Mouse (Mus musculus): ENCODE results near the gene Bloc1s1. TPM values are rescaled to one million over a fixed set of nuclear protein-coding genes. Genes with fewer than 3 reads are reported as not detected.
A peak's percentile ranks its signal among the peaks of the same experiment; 100 is the strongest.

The Bloc1s1 gene
- polyA plus RNA-seq, 1 experiment, result 238 TPM

DNA sequence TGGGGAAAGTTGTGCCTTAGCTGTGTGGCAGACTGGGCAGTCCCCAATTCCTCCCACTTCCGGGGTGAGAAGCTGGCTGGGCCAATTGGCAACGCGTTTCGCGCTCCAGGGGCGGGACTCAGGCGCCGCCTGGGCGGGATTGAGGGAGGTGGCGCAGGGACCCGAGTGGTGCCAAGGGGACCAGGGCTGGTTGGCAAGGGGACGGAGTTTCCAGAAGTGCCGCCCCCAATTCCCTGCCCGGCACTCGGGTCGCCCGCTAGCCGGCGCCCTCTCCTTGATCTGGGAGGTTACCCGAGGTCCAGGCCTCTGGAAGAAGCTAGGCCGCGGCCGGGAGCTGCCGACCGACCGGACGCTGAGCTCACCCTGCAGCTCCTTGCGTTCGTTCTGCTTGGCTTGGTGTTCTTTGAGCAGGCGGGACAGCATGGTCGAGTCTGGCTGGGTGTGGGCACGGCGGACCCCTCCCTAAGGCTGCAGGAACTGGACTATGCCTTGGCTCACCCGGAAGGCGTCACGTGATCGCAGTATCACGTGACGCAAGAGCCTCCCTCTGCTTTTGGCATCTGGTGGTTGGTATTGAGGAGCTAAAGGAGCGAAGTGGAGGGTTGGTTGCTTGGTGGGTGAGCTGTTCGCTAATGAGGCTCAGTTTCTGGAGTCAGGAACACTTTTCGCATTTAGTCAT is 683 bp downstream of the Bloc1s1 start:
- peaks cover 14% of the 10 kb centered on the region for H3K79me2 ChIP-seq (ENCODE audit: control insufficient read depth, insufficient read depth)
- H3K4me3 ChIP-seq, result peak overlapping the region; percentile 34
- H3K36me3 ChIP-seq (ENCODE audit: control insufficient read depth, insufficient read depth), result no peaks in the 10 kb centered on the region
- peak overlapping the region; percentile 96 for H3K4me2 ChIP-seq (ENCODE audit: low read depth)
- no peaks in the 10 kb centered on the region for H3K27me3 ChIP-seq (ENCODE audit: control insufficient read depth, insufficient read depth, insufficient read length)
- TF ChIP-seq POLR2A (IDR thresholded peaks at IDR 0.05; ENCODE audit: insufficient read length, low read depth), result peak; percentile 88
- peak in 1 of 3 experiments; percentile 9 for TF ChIP-seq MYOG (IDR thresholded peaks at IDR 0.05; ENCODE audit: control insufficient read depth in 1 of 3, insufficient read depth in 1 of 3, insufficient read length in 2 of 3, low read depth in 2 of 3)
- TF ChIP-seq TCF3 (IDR thresholded peaks at IDR 0.05; ENCODE audit: insufficient read length, low read depth), result no peak
- peak; percentile 96 for TF ChIP-seq POLR2AphosphoS2 (IDR thresholded peaks at IDR 0.05; ENCODE audit: insufficient read length, low read depth)
- TF ChIP-seq TCF12 (IDR thresholded peaks at IDR 0.05; ENCODE audit: insufficient read depth, poor library complexity, severe bottlenecking), result peak; percentile 1
- peak; percentile 33 for TF ChIP-seq SRF (IDR thresholded peaks at IDR 0.05; ENCODE audit: control insufficient read depth, insufficient read length, low read depth)
- TF ChIP-seq CEBPB (IDR thresholded peaks at IDR 0.05; ENCODE audit: insufficient read depth, poor library complexity, severe bottlenecking), result peak; percentile 29; the same call in 1 of the 2 replicates
- TF ChIP-seq E2F4 (IDR thresholded peaks at IDR 0.05; ENCODE audit: insufficient read depth), result no peak
- peak in 1 of 3 experiments; percentile 14 for TF ChIP-seq MYOD1 (IDR thresholded peaks at IDR 0.05; ENCODE audit: control insufficient read depth in 1 of 3, insufficient read length in 2 of 3, low read depth in 2 of 3)
- TF ChIP-seq USF1 (IDR thresholded peaks at IDR 0.05; ENCODE audit: low read depth), result peak; percentile 100
- no peak for TF ChIP-seq REST (IDR thresholded peaks at IDR 0.05; ENCODE audit: insufficient read depth, insufficient read length)
- no peak for TF ChIP-seq MAX (IDR thresholded peaks at IDR 0.05; ENCODE audit: low read depth)
- peak overlapping the region; percentile 49 for H3ac ChIP-seq (ENCODE audit: control insufficient read depth, insufficient read length)

DNA sequence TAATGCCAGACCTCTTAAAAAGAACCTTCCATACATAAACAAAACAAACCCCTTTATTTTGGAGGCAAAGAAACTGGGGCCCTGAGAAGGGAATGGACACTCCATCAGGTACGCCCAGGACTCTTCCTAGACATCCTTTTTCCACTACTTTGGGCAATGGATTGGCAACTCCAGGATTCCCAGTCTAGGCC is 1.1 kb downstream of the Bloc1s1 start, which contains the start of gene Rdh5:
TSS of gene Rdh5 (minus strand) at position 67 of the 191 bp plus-strand sequence.
- H3K36me3 ChIP-seq (ENCODE audit: control insufficient read depth, insufficient read depth), result no peaks in the 10 kb centered on the region
- H3K4me2 ChIP-seq (ENCODE audit: low read depth), result peak within 1 kb of the TSS; percentile 96
- TF ChIP-seq MYOD1 (IDR thresholded peaks at IDR 0.05; ENCODE audit: control insufficient read depth in 1 of 3, insufficient read length in 2 of 3, low read depth in 2 of 3), result no peak
- no peak for TF ChIP-seq E2F4 (IDR thresholded peaks at IDR 0.05; ENCODE audit: insufficient read depth)
- TF ChIP-seq SRF (IDR thresholded peaks at IDR 0.05; ENCODE audit: control insufficient read depth, insufficient read length, low read depth), result no peak
- TF ChIP-seq MAX (IDR thresholded peaks at IDR 0.05; ENCODE audit: low read depth), result no peak
- TF ChIP-seq POLR2A (IDR thresholded peaks at IDR 0.05; ENCODE audit: insufficient read length, low read depth), result no peak
- TF ChIP-seq TCF12 (IDR thresholded peaks at IDR 0.05; ENCODE audit: insufficient read depth, poor library complexity, severe bottlenecking), result no peak
- TF ChIP-seq TCF3 (IDR thresholded peaks at IDR 0.05; ENCODE audit: insufficient read length, low read depth), result no peak
- TF ChIP-seq USF1 (IDR thresholded peaks at IDR 0.05; ENCODE audit: low read depth), result no peak
- peaks cover 14% of the 10 kb centered on the region for H3K79me2 ChIP-seq (ENCODE audit: control insufficient read depth, insufficient read depth)
- H3K27me3 ChIP-seq (ENCODE audit: control insufficient read depth, insufficient read depth, insufficient read length), result no peaks in the 10 kb centered on the region
- H3K4me3 ChIP-seq, result peak within 1 kb of the TSS; percentile 34
- peak within 1 kb of the TSS; percentile 49 for H3ac ChIP-seq (ENCODE audit: control insufficient read depth, insufficient read length)

DNA sequence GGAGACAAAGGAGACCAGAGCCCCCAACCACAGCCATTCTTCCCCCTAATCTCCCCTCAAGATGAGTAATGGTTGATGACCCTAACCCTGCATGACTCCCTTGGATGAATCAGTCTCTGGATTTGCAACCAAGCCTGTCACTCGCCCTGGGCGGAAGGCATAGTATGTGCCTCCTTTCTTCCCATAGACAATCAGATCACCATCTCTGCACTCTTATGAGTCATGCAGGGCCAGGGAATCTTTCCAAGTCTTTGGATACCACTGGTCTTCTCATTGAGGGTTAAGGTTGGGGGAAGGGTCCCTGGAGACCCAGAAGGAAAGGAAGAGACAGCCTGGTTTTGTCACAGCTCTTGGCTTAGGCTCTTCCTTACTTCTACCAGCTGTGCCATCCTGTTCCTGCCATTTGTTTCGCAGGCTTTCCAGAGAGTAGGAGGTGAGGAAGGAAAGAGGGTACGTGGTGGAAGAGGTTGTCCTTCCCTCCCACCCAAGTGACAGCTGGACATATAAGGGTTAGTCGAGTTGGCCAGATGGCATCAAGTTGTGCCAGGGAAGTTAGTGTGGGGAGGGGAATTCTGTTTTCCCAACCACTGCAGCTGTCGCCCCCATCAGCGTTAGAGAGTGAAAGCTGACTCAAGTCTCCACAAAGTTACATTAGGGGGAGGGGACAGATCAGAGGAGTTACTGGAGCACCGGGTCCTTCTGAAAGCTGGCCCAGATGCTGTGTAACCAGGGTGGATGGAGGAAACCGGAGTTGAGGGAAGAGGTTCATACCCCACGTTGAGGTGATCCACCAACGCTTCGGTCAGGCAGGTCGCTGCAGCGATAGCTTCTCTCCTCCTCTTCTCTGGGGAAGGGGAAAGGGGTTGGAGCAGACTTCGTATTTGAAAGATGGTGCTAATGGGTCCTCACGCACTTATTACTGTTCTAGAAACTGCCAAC is 1.7 kb downstream of the Bloc1s1 start:
- TF ChIP-seq TCF3 (IDR thresholded peaks at IDR 0.05; ENCODE audit: insufficient read length, low read depth) (peak; percentile 94), E2F4 (IDR thresholded peaks at IDR 0.05; ENCODE audit: insufficient read depth) (no peak), SRF (IDR thresholded peaks at IDR 0.05; ENCODE audit: control insufficient read depth, insufficient read length, low read depth) (peak; percentile 91), MYOG (IDR thresholded peaks at IDR 0.05; ENCODE audit: control insufficient read depth in 1 of 3, insufficient read depth in 1 of 3, insufficient read length in 2 of 3, low read depth in 2 of 3) (peak; percentile 84 to 99 (median 98)), USF1 (IDR thresholded peaks at IDR 0.05; ENCODE audit: low read depth) (no peak), CEBPB (IDR thresholded peaks at IDR 0.05; ENCODE audit: insufficient read depth, poor library complexity, severe bottlenecking) (peak; percentile 72), MYOD1 (IDR thresholded peaks at IDR 0.05; ENCODE audit: control insufficient read depth in 1 of 3, insufficient read length in 2 of 3, low read depth in 2 of 3) (peak; percentile 99), REST (IDR thresholded peaks at IDR 0.05; ENCODE audit: insufficient read depth, insufficient read length) (no peak), MAX (IDR thresholded peaks at IDR 0.05; ENCODE audit: low read depth) (no peak), POLR2AphosphoS2 (IDR thresholded peaks at IDR 0.05; ENCODE audit: insufficient read length, low read depth) (peak; percentile 71), POLR2A (IDR thresholded peaks at IDR 0.05; ENCODE audit: insufficient read length, low read depth) (peak; percentile 70), TCF12 (IDR thresholded peaks at IDR 0.05; ENCODE audit: insufficient read depth, poor library complexity, severe bottlenecking) (peak; percentile 99)
- H3K4me2 ChIP-seq (ENCODE audit: low read depth), result peak overlapping the region; percentile 92

DNA sequence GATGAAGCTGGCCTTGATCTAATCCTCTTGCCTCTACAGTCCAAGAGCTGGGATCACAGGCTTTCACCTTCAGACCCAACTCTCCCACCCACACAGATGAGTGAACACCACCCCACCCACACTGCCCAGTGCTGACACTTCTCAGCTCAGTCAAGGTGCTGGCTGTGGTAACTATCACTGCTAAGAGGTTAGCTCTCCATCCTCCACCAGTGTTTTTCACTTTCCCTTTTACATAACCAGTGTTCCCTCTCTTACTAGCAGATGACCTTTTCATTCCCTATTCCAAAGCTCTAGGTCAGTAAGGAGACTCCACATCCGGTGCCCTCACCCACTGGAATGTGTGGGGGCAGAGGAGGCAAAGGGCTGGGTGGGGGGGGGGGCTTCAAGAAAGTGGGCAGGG is 2.6 kb downstream of the Bloc1s1 start:
- Histone ChIP-seq H3K79me2 (ENCODE audit: control insufficient read depth, insufficient read depth) (peaks cover 14% of the 10 kb centered on the region), H3K4me2 (ENCODE audit: low read depth) (peak overlapping the region; percentile 92), H3K36me3 (ENCODE audit: control insufficient read depth, insufficient read depth) (peaks cover 14% of the 10 kb centered on the region), H3K4me3 (peak overlapping the region; percentile 34), H3ac (ENCODE audit: control insufficient read depth, insufficient read length) (no peak overlapping the region), H3K27me3 (ENCODE audit: control insufficient read depth, insufficient read depth, insufficient read length) (no peaks in the 10 kb centered on the region)
- TF ChIP-seq POLR2A (IDR thresholded peaks at IDR 0.05; ENCODE audit: insufficient read length, low read depth), result peak; percentile 32
- TF ChIP-seq POLR2AphosphoS2 (IDR thresholded peaks at IDR 0.05; ENCODE audit: insufficient read length, low read depth), result peak; percentile 68
- TF ChIP-seq USF1 (IDR thresholded peaks at IDR 0.05; ENCODE audit: low read depth), result no peak
- no peak for TF ChIP-seq MAX (IDR thresholded peaks at IDR 0.05; ENCODE audit: low read depth)
- no peak for TF ChIP-seq CEBPB (IDR thresholded peaks at IDR 0.05; ENCODE audit: insufficient read depth, poor library complexity, severe bottlenecking)
- TF ChIP-seq TCF3 (IDR thresholded peaks at IDR 0.05; ENCODE audit: insufficient read length, low read depth), result no peak
- no peak for TF ChIP-seq MYOG (IDR thresholded peaks at IDR 0.05; ENCODE audit: control insufficient read depth in 1 of 3, insufficient read depth in 1 of 3, insufficient read length in 2 of 3, low read depth in 2 of 3)
- no peak for TF ChIP-seq REST (IDR thresholded peaks at IDR 0.05; ENCODE audit: insufficient read depth, insufficient read length)
- no peak for TF ChIP-seq TCF12 (IDR thresholded peaks at IDR 0.05; ENCODE audit: insufficient read depth, poor library complexity, severe bottlenecking)
- no peak for TF ChIP-seq SRF (IDR thresholded peaks at IDR 0.05; ENCODE audit: control insufficient read depth, insufficient read length, low read depth)
- TF ChIP-seq MYOD1 (IDR thresholded peaks at IDR 0.05; ENCODE audit: control insufficient read depth in 1 of 3, insufficient read length in 2 of 3, low read depth in 2 of 3), result peak in 1 of 3 experiments; percentile 15
- no peak for TF ChIP-seq E2F4 (IDR thresholded peaks at IDR 0.05; ENCODE audit: insufficient read depth)

More for the DNA sequence above, 1.7 kb downstream of the Bloc1s1 start:
- peaks cover 14% of the 10 kb centered on the region for H3K79me2 ChIP-seq (ENCODE audit: control insufficient read depth, insufficient read depth)
- peaks cover 5% of the 10 kb centered on the region for H3K36me3 ChIP-seq (ENCODE audit: control insufficient read depth, insufficient read depth)
- peak overlapping the region; percentile 34 for H3K4me3 ChIP-seq
- peak overlapping the region; percentile 49 for H3ac ChIP-seq (ENCODE audit: control insufficient read depth, insufficient read length)
- H3K27me3 ChIP-seq (ENCODE audit: control insufficient read depth, insufficient read depth, insufficient read length), result no peaks in the 10 kb centered on the region
